Mouse (Mus musculus) forebrain, embryonic 11.5 days (tissue): Measurements from ENCODE around the gene Rtn4rl1. TPM values are rescaled to one million over a fixed set of nuclear protein-coding genes. Genes with fewer than 3 reads are reported as not detected.

ENCODE experiments used
- ATAC-seq: fragments of 200-750 bp; cut with Nextera tagmentation; replicated peaks from 2 replicates; pipeline ENCODE4 v1.8.0; 2017; ENCODE audit warnings: moderate TSS enrichment; ENCODE audit not compliant: low FRiP score
- DNase-seq: peaks from one replicate; pipeline ENCODE4 v3.0.0-alpha.2; 2017; ENCODE audit warnings: low spot score
- H3K27ac ChIP-seq: fragments of 300-500 bp; sonication (generic); 2 replicates; pipeline ENCODE4 v1.5.1; 2014; ENCODE audit warnings: low read depth, low read length
- H3K27me3 ChIP-seq: fragments of 300-500 bp; sonication (generic); 2 replicates; pipeline ENCODE4 v1.6.1; 2014; ENCODE audit warnings: mild to moderate bottlenecking, low read length, mixed read lengths; ENCODE audit not compliant: control insufficient read depth, insufficient read depth
- H3K36me3 ChIP-seq: fragments of 300-500 bp; sonication (generic); 2 replicates; pipeline ENCODE4 v1.6.1; 2014; ENCODE audit warnings: mild to moderate bottlenecking, low read length, moderate library complexity, mixed read lengths; ENCODE audit not compliant: control insufficient read depth, insufficient read depth
- H3K4me1 ChIP-seq: fragments of 300-500 bp; sonication (generic); replicated peaks from 2 replicates; pipeline ENCODE4 v1.6.1; 2014; ENCODE audit warnings: low read length, mixed read lengths; ENCODE audit not compliant: control insufficient read depth, insufficient read depth
- H3K4me2 ChIP-seq: fragments of 300-500 bp; sonication (generic); 2 replicates; pipeline ENCODE4 v1.6.1; 2014; ENCODE audit warnings: low read depth, mild to moderate bottlenecking, low read length, moderate library complexity, mixed read lengths; ENCODE audit not compliant: severe bottlenecking
- H3K4me3 ChIP-seq: fragments of 300-500 bp; sonication (generic); 2 replicates; pipeline ENCODE4 v1.5.1; 2014; ENCODE audit warnings: low read depth, low read length
- H3K9ac ChIP-seq: fragments of 300-500 bp; sonication (generic); 2 replicates; pipeline ENCODE4 v1.6.1; 2014; ENCODE audit warnings: low read length
- H3K9me3 ChIP-seq: fragments of 300-500 bp; sonication (generic); 2 replicates; pipeline ENCODE4 v1.6.1; 2016; ENCODE audit warnings: low read length, mixed read lengths; ENCODE audit not compliant: control insufficient read depth
- WGBS: fragments of 180-500 bp; shearing (Covaris S2); extraction: QIAGEN DNeasy Blood & Tissue Kit; methylation state at CpG from one replicate; pipeline ENCODE4 v1.1.7; 2014; 5-methylcytosine and 5-hydroxymethylcytosine counted together
- polyA plus RNA-seq: library from polyadenylated mRNA; unstranded; fragments of >200 nt; fragmentation: Nextera tagmentation; extraction: Ambion mirVana; gene quantifications from 2 replicates; pipeline ENCODE4 v1.2.1, GENCODE M21; 2014

Rtn4rl1 gene
- polyA plus RNA-seq, 1 experiment from 2014 or later: 1.1 TPM

GRCm38 (mm10) chr11:75224062-75224461, 30.5 kb downstream of the Rtn4rl1 start:
- no peaks in the 10 kb centered on the region for H3K27me3 ChIP-seq
- H3K4me3 ChIP-seq: no peak overlapping the region
- no peak overlapping the region for H3K27ac ChIP-seq
- no peak overlapping the region for H3K9ac ChIP-seq
- H3K4me1 ChIP-seq: peaks cover 3% of the 10 kb centered on the region; the same call in 1 of the 2 replicates
- DNase-seq (no peak), ATAC-seq (no peak)
- H3K4me2 ChIP-seq: no peak overlapping the region
- WGBS: 79% methylated on average over 12 of the region's 12 CpGs
- H3K36me3 ChIP-seq: no peaks in the 10 kb centered on the region
- H3K9me3 ChIP-seq: no peaks in the 10 kb centered on the region

GRCm38 (mm10) chr11:75224835-75225234, 31.3 kb downstream of the Rtn4rl1 start:
- ATAC-seq (no peak), DNase-seq (no peak)
- Histone ChIP-seq H3K4me2 (no peak overlapping the region), H3K4me3 (no peak overlapping the region), H3K4me1 (peaks cover 3% of the 10 kb centered on the region; the same call in 1 of the 2 replicates), H3K27me3 (no peaks in the 10 kb centered on the region), H3K9ac (no peak overlapping the region), H3K9me3 (no peaks in the 10 kb centered on the region), H3K27ac (no peak overlapping the region), H3K36me3 (no peaks in the 10 kb centered on the region)
- 86% methylated on average over 4 of the region's 4 CpGs for WGBS

- no peak overlapping the region for H3K4me2 ChIP-seq
- H3K36me3 ChIP-seq: no peaks in the 10 kb centered on the region
- no peak overlapping the region for H3K9ac ChIP-seq
- 85% methylated on average over 3 of the region's 3 CpGs for WGBS
- no peak for DNase-seq
- H3K9me3 ChIP-seq: no peaks in the 10 kb centered on the region
- no peaks in the 10 kb centered on the region for H3K27me3 ChIP-seq
- H3K27ac ChIP-seq: no peak overlapping the region
- H3K4me3 ChIP-seq: no peak overlapping the region
- no peak for ATAC-seq
- H3K4me1 ChIP-seq: 0 out of 2 replicates have a peak, but pooled peaks cover 1% of the 10 kb centered on the region
These were observed 34.0 kb downstream of the Rtn4rl1 start for GRCm38 (mm10) chr11:75227632-75228031.

GRCm38 (mm10) chr11:75229289-75229688, 35.7 kb downstream of the Rtn4rl1 start:
- Histone ChIP-seq H3K4me1 (0 out of 2 replicates have a peak, but pooled peaks cover 1% of the 10 kb centered on the region), H3K27me3 (peaks cover 1% of the 10 kb centered on the region; the same call in 1 of the 2 replicates), H3K4me3 (no peak overlapping the region), H3K4me2 (no peak overlapping the region), H3K27ac (no peak overlapping the region), H3K36me3 (no peaks in the 10 kb centered on the region), H3K9ac (no peak overlapping the region), H3K9me3 (no peaks in the 10 kb centered on the region)
- ATAC-seq: no peak
- DNase-seq: no peak
- WGBS: 92% methylated on average over 6 of the region's 6 CpGs

- Histone ChIP-seq H3K4me1 (0 out of 2 replicates have a peak, but pooled peaks cover 1% of the 10 kb centered on the region), H3K4me3 (no peak overlapping the region), H3K36me3 (no peaks in the 10 kb centered on the region), H3K27ac (no peak overlapping the region), H3K27me3 (peaks cover 6% of the 10 kb centered on the region; the same call in 1 of the 2 replicates), H3K9ac (no peak overlapping the region), H3K4me2 (no peak overlapping the region), H3K9me3 (no peaks in the 10 kb centered on the region)
- DNase-seq (no peak), ATAC-seq (no peak)
- WGBS: 93% methylated on average over 6 of the region's 6 CpGs
These were observed 36.7 kb downstream of the Rtn4rl1 start for GRCm38 (mm10) chr11:75230272-75230760.

GRCm38 (mm10) chr11:75231756-75232155, 38.2 kb downstream of the Rtn4rl1 start:
- Histone ChIP-seq H3K9me3 (no peaks in the 10 kb centered on the region), H3K27me3 (peaks cover 6% of the 10 kb centered on the region; the same call in 1 of the 2 replicates), H3K36me3 (no peaks in the 10 kb centered on the region), H3K4me2 (no peak overlapping the region), H3K27ac (no peak overlapping the region), H3K4me1 (0 out of 2 replicates have a peak, but pooled peaks cover 1% of the 10 kb centered on the region), H3K9ac (no peak overlapping the region), H3K4me3 (no peak overlapping the region)
- ATAC-seq: no peak
- 8% methylated on average over 7 of the region's 7 CpGs for WGBS
- DNase-seq: peak; percentile 88

GRCm38 (mm10) chr11:75232434-75232833, 38.9 kb downstream of the Rtn4rl1 start:
- peaks cover 6% of the 10 kb centered on the region; the same call in 1 of the 2 replicates for H3K27me3 ChIP-seq
- no peak overlapping the region for H3K4me3 ChIP-seq
- H3K9ac ChIP-seq: no peak overlapping the region
- no peak overlapping the region for H3K4me2 ChIP-seq
- H3K36me3 ChIP-seq: no peaks in the 10 kb centered on the region
- DNase-seq (no peak), ATAC-seq (no peak)
- WGBS: 82% methylated on average over 4 of the region's 4 CpGs
- no peaks in the 10 kb centered on the region for H3K9me3 ChIP-seq
- no peak overlapping the region for H3K27ac ChIP-seq
- H3K4me1 ChIP-seq: 0 out of 2 replicates have a peak, but pooled peaks cover 1% of the 10 kb centered on the region

GRCm38 (mm10) chr11:75234745-75235144, 41.2 kb downstream of the Rtn4rl1 start:
- Histone ChIP-seq H3K9ac (no peak overlapping the region), H3K36me3 (no peaks in the 10 kb centered on the region), H3K4me3 (no peak overlapping the region), H3K4me2 (no peak overlapping the region), H3K4me1 (0 out of 2 replicates have a peak, but pooled peaks cover 1% of the 10 kb centered on the region), H3K27me3 (peaks cover 6% of the 10 kb centered on the region; the same call in 1 of the 2 replicates), H3K9me3 (no peaks in the 10 kb centered on the region), H3K27ac (no peak overlapping the region)
- 18% methylated on average over 16 of the region's 16 CpGs for WGBS
- ATAC-seq: no peak
- no peak for DNase-seq
